Mouse (Mus musculus) bone marrow macrophage, adult 2 months (primary cell): Measurements from ENCODE around the gene Klhl40. TPM values are rescaled to one million over a fixed set of nuclear protein-coding genes. Genes with fewer than 3 reads are reported as not detected.

Experiments
- H3K27ac ChIP-seq: 2 replicates; pipeline ENCODE4 v1.5.1; 2012; ENCODE audit warnings: low read depth, low read length; ENCODE audit not compliant: insufficient read depth
- H3K4me1 ChIP-seq: 2 replicates; pipeline ENCODE4 v1.6.1; 2012; ENCODE audit warnings: low read length; ENCODE audit not compliant: control insufficient read depth, insufficient read depth
- H3K4me3 ChIP-seq: 2 replicates; pipeline ENCODE4 v1.5.1; 2012; ENCODE audit warnings: mild to moderate bottlenecking, low read length, moderate library complexity; ENCODE audit not compliant: insufficient read depth
- CTCF ChIP-seq: IDR thresholded peaks from 2 replicates; pipeline ENCODE4 v1.5.1; 2012; ENCODE audit warnings: low read depth, mild to moderate bottlenecking, low read length, moderate library complexity
- POLR2A ChIP-seq: IDR thresholded peaks from 2 replicates; pipeline ENCODE4 v1.6.1; 2012; ENCODE audit warnings: mild to moderate bottlenecking, low read depth, low read length, borderline replicate concordance
- polyA plus RNA-seq: library from polyadenylated mRNA; stranded (reverse); fragments of >200 nt; gene quantifications from 2 replicates; pipeline ENCODE4 v1.2.4, GENCODE M21; 2012; ENCODE audit not compliant: missing spikeins, insufficient read depth, insufficient read length

The Klhl40 gene
- polyA plus RNA-seq, 1 experiment, result not detected

- Histone ChIP-seq H3K27ac (no peak overlapping the region), H3K4me1 (no peaks in the 10 kb centered on the region), H3K4me3 (no peak overlapping the region)
- TF ChIP-seq CTCF, result no peak
- TF ChIP-seq POLR2A, result no peak
These were observed 21.6 kb downstream of the Klhl40 start for GRCm38 (mm10) chr9:121798887-121799520.

GRCm38 (mm10) chr9:121802747-121803146 lies 25.3 kb downstream of the Klhl40 start:
- H3K4me3 ChIP-seq, result no peak overlapping the region
- no peak overlapping the region for H3K27ac ChIP-seq
- TF ChIP-seq POLR2A, result no peak
- TF ChIP-seq CTCF, result no peak
- H3K4me1 ChIP-seq, result no peaks in the 10 kb centered on the region

GRCm38 (mm10) chr9:121807546-121807945 lies 30.1 kb downstream of the Klhl40 start:
- TF ChIP-seq POLR2A (no peak), CTCF (no peak)
- Histone ChIP-seq H3K4me1 (no peaks in the 10 kb centered on the region), H3K4me3 (no peak overlapping the region), H3K27ac (no peak overlapping the region)

- H3K4me1 ChIP-seq, result no peaks in the 10 kb centered on the region
- no peak overlapping the region for H3K4me3 ChIP-seq
- TF ChIP-seq CTCF, result no peak
- TF ChIP-seq POLR2A, result no peak
- no peak overlapping the region for H3K27ac ChIP-seq
These were observed 30.5 kb downstream of the Klhl40 start for GRCm38 (mm10) chr9:121807947-121808346.

- H3K4me3 ChIP-seq, result no peak overlapping the region
- no peak overlapping the region for H3K27ac ChIP-seq
- no peaks in the 10 kb centered on the region for H3K4me1 ChIP-seq
- TF ChIP-seq POLR2A, result no peak
- no peak for TF ChIP-seq CTCF
These were observed 31.1 kb downstream of the Klhl40 start for GRCm38 (mm10) chr9:121808511-121808910.

- Histone ChIP-seq H3K27ac (no peak overlapping the region), H3K4me3 (no peak overlapping the region), H3K4me1 (no peaks in the 10 kb centered on the region)
- no peak for TF ChIP-seq POLR2A
- no peak for TF ChIP-seq CTCF
These were observed 32.8 kb downstream of the Klhl40 start for GRCm38 (mm10) chr9:121810081-121810821.

- TF ChIP-seq CTCF, result no peak
- TF ChIP-seq POLR2A, result no peak
- H3K4me3 ChIP-seq, result no peak overlapping the region
- no peak overlapping the region for H3K27ac ChIP-seq
- H3K4me1 ChIP-seq, result no peaks in the 10 kb centered on the region
These were observed 37.8 kb downstream of the Klhl40 start for GRCm38 (mm10) chr9:121815183-121815582.

GRCm38 (mm10) chr9:121819073-121819770 lies 41.8 kb downstream of the Klhl40 start:
- Histone ChIP-seq H3K27ac (no peak overlapping the region), H3K4me1 (no peaks in the 10 kb centered on the region), H3K4me3 (no peak overlapping the region)
- TF ChIP-seq POLR2A (no peak), CTCF (no peak)

GRCm38 (mm10) chr9:121819771-121820471 lies 42.5 kb downstream of the Klhl40 start:
- no peak overlapping the region for H3K4me3 ChIP-seq
- H3K27ac ChIP-seq, result no peak overlapping the region
- H3K4me1 ChIP-seq, result no peaks in the 10 kb centered on the region
- TF ChIP-seq CTCF, result no peak
- TF ChIP-seq POLR2A, result no peak
